Mouse (Mus musculus): Measurements from ENCODE around the gene Dock1. TPM values are rescaled to one million over a fixed set of nuclear protein-coding genes. Genes with fewer than 3 reads are reported as not detected.

The Dock1 gene
- total RNA-seq, 2 experiments from 2014 or later: 25.4 to 25.8 TPM

- DNase-seq (ENCODE audit: low spot score in 2 of 2): no peak
Measured at GRCm38 (mm10) chr7:134748376-134748775, 77.9 kb downstream of the Dock1 start.

DNA sequence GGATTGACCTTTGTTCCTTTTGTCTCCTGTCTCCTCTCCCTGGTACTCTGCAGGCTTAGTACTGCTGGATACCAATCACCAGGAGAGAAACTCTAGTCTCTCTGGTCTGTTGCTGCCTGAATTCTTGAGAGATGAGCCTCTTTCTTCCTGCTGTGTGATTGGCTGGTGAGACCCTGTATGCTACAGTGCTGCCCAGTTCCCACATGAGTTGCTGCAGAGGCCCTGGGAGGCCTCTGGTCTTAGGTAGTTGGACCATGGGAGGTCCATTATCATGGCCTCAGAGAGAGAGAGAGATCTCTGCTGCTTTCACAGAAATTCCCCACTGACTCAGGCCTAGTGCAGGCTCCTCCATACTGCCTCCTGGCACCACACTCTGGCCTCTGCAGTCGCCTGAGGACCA is 79.2 kb downstream of the Dock1 start:
- DNase-seq (ENCODE audit: low spot score in 2 of 2): no peak

- no peak for DNase-seq (ENCODE audit: low spot score in 2 of 2)
Measured at GRCm38 (mm10) chr7:134751496-134751895, 81.0 kb downstream of the Dock1 start.

GRCm38 (mm10) chr7:134753417-134753816 is 83.0 kb downstream of the Dock1 start:
- no peak for DNase-seq (ENCODE audit: low spot score in 2 of 2)

- DNase-seq (ENCODE audit: low spot score in 2 of 2): no peak
Measured at GRCm38 (mm10) chr7:134757605-134758004, 87.2 kb downstream of the Dock1 start.

GRCm38 (mm10) chr7:134761799-134762198 is 91.3 kb downstream of the Dock1 start:
- DNase-seq (ENCODE audit: low spot score in 2 of 2): no peak

DNA sequence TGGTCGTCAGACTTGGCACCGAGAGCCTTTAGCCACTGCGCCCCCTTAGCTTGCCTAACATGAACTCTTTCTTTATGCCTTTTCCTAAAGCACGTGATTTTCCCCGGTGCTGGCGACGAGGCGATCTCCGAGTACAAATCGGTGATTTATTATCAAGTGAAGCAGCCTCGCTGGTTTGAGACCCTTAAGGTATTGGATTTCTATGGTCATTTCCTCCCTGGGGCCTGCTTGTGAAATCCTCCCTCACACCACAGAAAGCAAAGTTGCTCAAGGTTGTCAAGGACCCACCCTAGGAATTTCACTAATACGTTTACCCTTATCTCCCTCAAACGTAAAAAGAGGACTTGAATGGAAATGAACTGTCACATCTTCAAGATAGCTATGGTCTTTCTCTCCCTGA is 94.7 kb downstream of the Dock1 start:
- DNase-seq (ENCODE audit: low spot score in 2 of 2): no peak

- no peak for DNase-seq (ENCODE audit: low spot score in 2 of 2)
Measured at GRCm38 (mm10) chr7:134771314-134771713, 100.9 kb downstream of the Dock1 start.

GRCm38 (mm10) chr7:134772363-134772762 is 101.9 kb downstream of the Dock1 start:
- no peak for DNase-seq (ENCODE audit: low spot score in 2 of 2)

GRCm38 (mm10) chr7:134772867-134773590 is 102.6 kb downstream of the Dock1 start:
- DNase-seq (ENCODE audit: low spot score in 2 of 2): no peak

- no peak for DNase-seq (ENCODE audit: low spot score in 2 of 2)
Measured at GRCm38 (mm10) chr7:134773761-134774415, 103.4 kb downstream of the Dock1 start.

- DNase-seq (ENCODE audit: low spot score in 2 of 2): peak in 1 of 2 experiments; percentile 59
Measured at GRCm38 (mm10) chr7:134774468-134775162, 104.2 kb downstream of the Dock1 start.

DNA sequence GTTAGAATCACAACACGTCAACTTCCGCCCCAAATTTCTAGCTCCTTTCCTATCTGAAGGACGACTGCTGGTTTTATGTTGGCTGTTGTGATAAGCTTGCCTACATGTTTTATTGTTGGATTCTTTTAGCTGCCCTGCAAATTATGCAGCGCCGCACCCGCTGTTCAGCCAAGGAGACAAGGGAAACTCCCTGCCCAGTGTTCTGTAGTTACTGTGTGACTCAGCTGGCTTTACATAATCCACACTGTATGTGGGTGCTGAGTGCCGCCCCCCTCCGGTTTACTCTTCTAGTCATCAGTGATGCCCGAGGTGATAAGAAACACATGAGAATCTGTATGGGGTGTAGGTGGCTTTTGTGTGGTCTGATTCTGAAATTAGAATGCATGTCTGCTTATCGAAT is 105.2 kb downstream of the Dock1 start:
- no peak for DNase-seq (ENCODE audit: low spot score in 2 of 2)

GRCm38 (mm10) chr7:134776306-134776705 is 105.9 kb downstream of the Dock1 start:
- no peak for DNase-seq (ENCODE audit: low spot score in 2 of 2)

DNA sequence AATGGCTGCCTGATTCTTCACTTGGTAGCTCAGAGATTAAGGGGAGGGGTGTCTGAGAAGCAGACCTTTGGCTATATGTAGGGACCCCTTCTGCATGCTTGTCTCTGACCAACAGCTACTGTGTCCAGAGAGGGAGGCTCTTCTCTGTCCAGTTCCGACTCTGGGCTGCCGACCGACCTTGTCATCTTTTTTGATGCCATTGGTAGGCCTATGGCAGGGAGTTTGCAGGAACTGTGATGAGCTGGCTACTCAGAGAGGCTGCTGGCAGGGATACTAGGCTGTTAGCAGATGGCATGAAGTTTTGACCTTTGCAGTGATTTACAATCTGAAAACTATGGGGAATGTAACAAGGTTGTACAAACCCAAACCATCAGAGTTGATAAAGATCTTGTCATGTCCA is 109.3 kb downstream of the Dock1 start:
- no peak for DNase-seq (ENCODE audit: low spot score in 2 of 2)

GRCm38 (mm10) chr7:134787110-134787509 is 116.7 kb downstream of the Dock1 start:
- DNase-seq (ENCODE audit: low spot score in 2 of 2): no peak

- no peak for DNase-seq (ENCODE audit: low spot score in 2 of 2)
Measured at GRCm38 (mm10) chr7:134794889-134795288, 124.4 kb downstream of the Dock1 start.

GRCm38 (mm10) chr7:134800079-134800478 is 129.6 kb downstream of the Dock1 start:
- DNase-seq (ENCODE audit: low spot score in 2 of 2): peak; percentile 32 to 48

DNA sequence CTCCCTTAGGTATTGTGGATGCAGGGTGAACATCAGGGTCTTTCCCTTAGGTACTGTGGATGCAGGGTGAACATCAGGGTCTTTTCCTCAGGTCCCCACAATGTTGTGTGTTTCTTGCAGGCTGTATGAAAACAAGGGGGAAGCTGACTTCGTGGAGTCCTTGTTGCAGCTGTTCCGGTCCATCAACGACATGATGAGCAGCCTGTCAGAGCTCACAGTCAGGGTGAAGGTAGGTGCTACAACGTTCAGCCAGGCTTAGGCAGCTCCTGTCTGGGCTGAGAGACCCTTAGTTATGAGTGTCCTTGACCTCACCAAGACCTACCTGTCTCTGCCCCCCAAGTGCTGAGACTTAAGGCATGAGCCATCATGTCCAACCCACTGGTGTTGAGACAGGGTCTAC is 134.0 kb downstream of the Dock1 start:
- DNase-seq (ENCODE audit: low spot score in 2 of 2): no peak

DNA sequence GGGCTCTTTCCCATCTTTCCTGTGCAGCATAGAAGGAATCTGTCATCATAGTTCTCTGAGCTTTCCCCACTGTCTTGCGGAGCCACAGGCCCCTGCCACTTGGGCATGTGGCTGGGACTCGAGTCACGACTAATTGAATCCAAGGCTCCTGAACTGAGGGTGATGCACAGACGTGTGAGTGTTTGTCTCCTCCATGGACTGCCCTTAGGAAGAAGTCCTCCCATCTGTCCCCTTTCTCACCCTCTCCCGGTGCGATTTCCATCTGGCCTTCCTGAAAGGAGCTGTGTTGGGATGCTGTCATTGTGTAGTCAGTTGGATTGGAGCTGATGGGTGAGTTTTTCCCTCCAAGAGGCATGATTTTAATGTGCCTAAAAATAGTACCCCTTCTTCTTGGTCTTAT is 136.3 kb downstream of the Dock1 start:
- no peak for DNase-seq (ENCODE audit: low spot score in 2 of 2)

DNA sequence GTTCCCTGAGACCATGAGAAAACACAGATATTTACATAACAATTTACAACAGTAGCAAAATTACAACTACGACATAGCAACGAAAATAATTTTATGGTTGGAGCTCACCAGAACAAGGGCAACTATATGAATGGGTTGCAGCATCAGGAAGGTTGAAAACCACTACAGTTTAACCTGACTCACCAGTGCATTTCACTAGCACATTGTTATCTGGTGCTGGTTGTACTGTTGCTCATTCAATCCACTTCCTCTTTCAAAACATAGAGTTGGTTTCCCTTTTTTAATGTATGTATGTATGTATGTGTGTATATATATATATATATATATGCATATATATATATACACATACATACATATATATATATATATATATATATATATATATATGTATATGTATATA is 138.0 kb downstream of the Dock1 start:
- DNase-seq (ENCODE audit: low spot score in 2 of 2): no peak

GRCm38 (mm10) chr7:134809241-134809975 is 139.0 kb downstream of the Dock1 start:
- DNase-seq (ENCODE audit: low spot score in 2 of 2): no peak

Data from layer of hippocampus, postnatal 14 days (tissue).